Mouse (Mus musculus) limb, embryonic 13.5 days (tissue): ENCODE data around the gene Mybph. TPM values are rescaled to one million over a fixed set of nuclear protein-coding genes. Genes with fewer than 3 reads are reported as not detected.
"Not testable (repeated sequence)": the region's sequence is repeated elsewhere in the genome, so short reads cannot be mapped to it uniquely, and the experiment has no call there.

Source experiments
- ATAC-seq: fragments of 200-750 bp; cut with Nextera tagmentation; 2 replicates; pipeline ENCODE4 v1.8.0; 2017; ENCODE audit warnings: low read depth, moderate number of reproducible peaks, moderate TSS enrichment; ENCODE audit not compliant: low FRiP score
- H3K27ac ChIP-seq: fragments of 300-500 bp; sonication (generic); 2 replicates; pipeline ENCODE4 v1.5.1; 2015; ENCODE audit warnings: inconsistent platforms, mild to moderate bottlenecking, moderate library complexity
- H3K27me3 ChIP-seq: fragments of 300-500 bp; sonication (generic); 2 replicates; pipeline ENCODE4 v1.6.1; 2015; ENCODE audit warnings: mild to moderate bottlenecking, inconsistent platforms
- H3K36me3 ChIP-seq: fragments of 300-500 bp; sonication (generic); 2 replicates; pipeline ENCODE4 v1.6.1; 2015; ENCODE audit warnings: inconsistent platforms, mild to moderate bottlenecking, moderate library complexity
- H3K4me1 ChIP-seq: fragments of 300-500 bp; sonication (generic); 2 replicates; pipeline ENCODE4 v1.6.1; 2015; ENCODE audit warnings: inconsistent platforms
- H3K4me2 ChIP-seq: fragments of 300-500 bp; sonication (generic); replicated peaks from 2 replicates; pipeline ENCODE4 v1.6.1; 2015; ENCODE audit warnings: inconsistent platforms, mild to moderate bottlenecking, moderate library complexity
- H3K4me3 ChIP-seq: fragments of 300-500 bp; sonication (generic); 2 replicates; pipeline ENCODE4 v1.5.1; 2015; ENCODE audit warnings: moderate library complexity, mild to moderate bottlenecking, inconsistent platforms
- H3K9ac ChIP-seq: fragments of 300-500 bp; sonication (generic); 2 replicates; pipeline ENCODE4 v1.6.1; 2015; ENCODE audit warnings: mild to moderate bottlenecking, inconsistent platforms
- H3K9me3 ChIP-seq: fragments of 300-500 bp; sonication (generic); 2 replicates; pipeline ENCODE4 v1.6.1; 2016; ENCODE audit warnings: inconsistent platforms
- WGBS: fragments of 180-500 bp; shearing (Covaris S2); methylation state at CpG from one replicate; pipeline ENCODE4 v1.1.7; 2015; 5-methylcytosine and 5-hydroxymethylcytosine counted together
- polyA plus RNA-seq: library from polyadenylated mRNA; unstranded; fragments of >200 nt; fragmentation: Nextera tagmentation; extraction: Ambion mirVana; gene quantifications from 2 replicates; pipeline ENCODE4 v1.2.1, GENCODE M21; 2015

The Mybph gene
- polyA plus RNA-seq, 1 experiment from 2014 or later = 93.2 TPM

DNA sequence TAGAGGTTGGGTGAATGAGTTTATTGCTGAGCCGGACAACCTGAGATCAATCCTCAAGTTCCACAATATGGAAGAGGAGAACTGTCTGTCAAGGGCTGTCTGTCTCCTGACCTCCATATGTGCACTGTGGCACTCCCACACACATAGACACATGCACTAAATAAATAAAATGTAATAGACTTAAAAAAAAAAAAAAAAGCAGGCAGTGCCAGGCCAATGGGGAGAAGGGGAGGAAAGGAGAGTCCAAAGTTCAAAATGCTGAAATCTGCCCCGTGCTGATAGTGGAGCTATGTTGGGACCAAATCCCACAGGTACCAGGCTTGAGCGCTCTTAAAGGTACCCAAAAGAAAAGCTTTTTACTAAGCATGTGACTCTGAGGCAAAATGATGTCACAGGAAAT is 44.2 kb downstream of the Mybph start:
- no peak overlapping the region for H3K4me2 ChIP-seq
- no peaks in the 10 kb centered on the region for H3K9me3 ChIP-seq
- peaks cover 22% of the 10 kb centered on the region for H3K4me1 ChIP-seq
- no peak overlapping the region for H3K27ac ChIP-seq
- no peaks in the 10 kb centered on the region for H3K36me3 ChIP-seq
- H3K9ac ChIP-seq = no peak overlapping the region
- no peak overlapping the region for H3K4me3 ChIP-seq
- H3K27me3 ChIP-seq = peaks cover 65% of the 10 kb centered on the region
- WGBS = 74% methylated on average over 3 of the region's 3 CpGs
- ATAC-seq = no peak

- ATAC-seq = no peak
- H3K4me3 ChIP-seq = no peak overlapping the region
- H3K4me2 ChIP-seq = no peak overlapping the region
- peaks cover 9% of the 10 kb centered on the region; the same call in 1 of the 2 replicates for H3K4me1 ChIP-seq
- H3K27me3 ChIP-seq = peaks cover 38% of the 10 kb centered on the region
- 82% methylated on average over 9 of the region's 9 CpGs for WGBS
- H3K36me3 ChIP-seq = no peaks in the 10 kb centered on the region
- H3K27ac ChIP-seq = no peak overlapping the region
- H3K9me3 ChIP-seq = no peaks in the 10 kb centered on the region
- no peak overlapping the region for H3K9ac ChIP-seq
Measured at GRCm38 (mm10) chr1:134240701-134241100, 47.5 kb downstream of the Mybph start.

- peaks cover 32% of the 10 kb centered on the region for H3K27me3 ChIP-seq
- no peak overlapping the region for H3K4me3 ChIP-seq
- H3K27ac ChIP-seq = no peak overlapping the region
- no peak overlapping the region for H3K4me2 ChIP-seq
- WGBS = 75% methylated on average over 8 of the region's 8 CpGs
- peaks cover 9% of the 10 kb centered on the region; the same call in 1 of the 2 replicates for H3K4me1 ChIP-seq
- H3K36me3 ChIP-seq = no peaks in the 10 kb centered on the region
- no peak overlapping the region for H3K9ac ChIP-seq
- no peaks in the 10 kb centered on the region for H3K9me3 ChIP-seq
- ATAC-seq = no peak
Measured at GRCm38 (mm10) chr1:134241298-134241697, 48.0 kb downstream of the Mybph start.

GRCm38 (mm10) chr1:134242286-134242685 is 49.0 kb downstream of the Mybph start:
- peaks cover 9% of the 10 kb centered on the region; the same call in 1 of the 2 replicates for H3K4me1 ChIP-seq
- no peak overlapping the region for H3K27ac ChIP-seq
- H3K27me3 ChIP-seq = peaks cover 22% of the 10 kb centered on the region
- no peak overlapping the region for H3K9ac ChIP-seq
- H3K4me2 ChIP-seq = no peak overlapping the region
- 59% methylated on average over 2 of the region's 2 CpGs for WGBS
- H3K36me3 ChIP-seq = no peaks in the 10 kb centered on the region
- no peak for ATAC-seq
- no peak overlapping the region for H3K4me3 ChIP-seq
- no peaks in the 10 kb centered on the region for H3K9me3 ChIP-seq

GRCm38 (mm10) chr1:134243505-134243904 is 50.3 kb downstream of the Mybph start:
- Histone ChIP-seq H3K27me3 (peaks cover 17% of the 10 kb centered on the region), H3K4me2 (peak overlapping the region; percentile 62), H3K36me3 (no peaks in the 10 kb centered on the region), H3K4me3 (no peak overlapping the region), H3K9me3 (no peaks in the 10 kb centered on the region), H3K4me1 (peaks cover 9% of the 10 kb centered on the region; the same call in 1 of the 2 replicates), H3K27ac (no peak overlapping the region), H3K9ac (no peak overlapping the region)
- WGBS = 68% methylated on average over 6 of the region's 6 CpGs
- ATAC-seq = no peak

- Histone ChIP-seq H3K4me1 (peaks cover 9% of the 10 kb centered on the region; the same call in 1 of the 2 replicates), H3K4me2 (peak overlapping the region; percentile 62), H3K27ac (no peak overlapping the region), H3K27me3 (peaks cover 14% of the 10 kb centered on the region), H3K36me3 (no peaks in the 10 kb centered on the region), H3K9ac (peak overlapping the region; percentile 57), H3K9me3 (no peaks in the 10 kb centered on the region), H3K4me3 (peak overlapping the region; percentile 27)
- ATAC-seq = peak; percentile 75
- WGBS = 21% methylated on average over 35 of the region's 35 CpGs
Measured at GRCm38 (mm10) chr1:134243948-134244914, 51.0 kb downstream of the Mybph start.

GRCm38 (mm10) chr1:134245004-134245717 is 51.9 kb downstream of the Mybph start:
- peaks cover 9% of the 10 kb centered on the region; the same call in 1 of the 2 replicates for H3K4me1 ChIP-seq
- 72% methylated on average over 14 of the region's 14 CpGs for WGBS
- no peak overlapping the region for H3K27ac ChIP-seq
- H3K36me3 ChIP-seq = no peaks in the 10 kb centered on the region
- H3K4me3 ChIP-seq = no peak overlapping the region
- peaks cover 11% of the 10 kb centered on the region for H3K27me3 ChIP-seq
- ATAC-seq = peak; percentile 82
- no peak overlapping the region for H3K4me2 ChIP-seq
- 0 out of 2 replicates have a peak overlapping the region, but pooled peaks have one; percentile 35 for H3K9ac ChIP-seq
- H3K9me3 ChIP-seq = no peaks in the 10 kb centered on the region

GRCm38 (mm10) chr1:134246590-134246989 is 53.3 kb downstream of the Mybph start:
- no peak overlapping the region for H3K4me3 ChIP-seq
- no peak for ATAC-seq
- no peak overlapping the region for H3K9ac ChIP-seq
- no peak overlapping the region for H3K27ac ChIP-seq
- WGBS = 62% methylated on average over 4 of the region's 4 CpGs
- no peaks in the 10 kb centered on the region for H3K9me3 ChIP-seq
- H3K4me1 ChIP-seq = peaks cover 9% of the 10 kb centered on the region; the same call in 1 of the 2 replicates
- H3K4me2 ChIP-seq = no peak overlapping the region
- H3K36me3 ChIP-seq = no peaks in the 10 kb centered on the region
- peaks cover 10% of the 10 kb centered on the region for H3K27me3 ChIP-seq

DNA sequence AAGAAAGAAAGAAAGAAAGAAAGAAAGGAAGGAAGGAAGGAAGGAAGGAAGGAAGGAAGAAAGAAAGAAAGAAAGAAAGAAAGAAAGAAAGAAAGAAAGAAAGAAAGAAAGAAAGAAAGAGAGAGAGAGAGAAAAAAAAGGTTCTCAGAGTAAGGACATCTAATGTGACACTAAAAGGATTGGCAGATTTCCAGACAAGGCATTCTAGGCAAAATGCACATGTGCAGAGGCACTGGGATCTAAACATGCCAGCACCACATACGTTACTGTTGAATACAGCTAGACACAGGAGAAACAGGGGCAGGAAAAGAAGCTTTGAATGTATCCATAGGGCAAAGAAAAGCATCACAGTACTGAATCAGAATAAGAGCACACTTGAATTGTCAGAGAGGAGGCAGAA is 56.4 kb downstream of the Mybph start:
- H3K4me1 ChIP-seq, ATAC-seq, H3K27ac ChIP-seq, H3K9ac ChIP-seq, H3K9me3 ChIP-seq, H3K4me3 ChIP-seq, H3K36me3 ChIP-seq, H3K4me2 ChIP-seq, H3K27me3 ChIP-seq: not testable (repeated sequence)
- WGBS = 52% methylated on average over 1 of the region's 1 CpGs

Other genes with a start within 250 kb of the Mybph start
- 42.1 and 48.5 TPM in 2 replicates for gene Fmod, start 156.2 kb upstream of the Mybph start, polyA plus RNA-seq
- 27.1 and 28.2 TPM in 2 replicates for gene Btg2, start 114.3 kb upstream of the Mybph start, polyA plus RNA-seq
- 0.17 and 0.26 TPM in 2 replicates for gene Chit1, start 82.2 kb upstream of the Mybph start, polyA plus RNA-seq
- gene Chil1, start 11.3 kb upstream of the Mybph start, polyA plus RNA-seq = 11.6 and 12.1 TPM in 2 replicates
- 2.8 and 3.2 TPM in 2 replicates for gene Adora1, start 42.0 kb downstream of the Mybph start, polyA plus RNA-seq
- gene Myog, start 96.5 kb downstream of the Mybph start, polyA plus RNA-seq = 171 and 190 TPM in 2 replicates
- 10.3 and 10.4 TPM in 2 replicates for gene Ppfia4, start 139.5 kb downstream of the Mybph start, polyA plus RNA-seq
- 81.0 and 90.9 TPM in 2 replicates for gene Tmem183a, start 168.5 kb downstream of the Mybph start, polyA plus RNA-seq
- gene 4933406M09Rik, start 192.5 kb downstream of the Mybph start, polyA plus RNA-seq = not detected in 2 replicates
- gene Cyb5r1, start 212.1 kb downstream of the Mybph start, polyA plus RNA-seq = 41.9 and 43.1 TPM in 2 replicates
- 86.3 and 89.6 TPM in 2 replicates for gene Adipor1, start 221.9 kb downstream of the Mybph start, polyA plus RNA-seq